Mouse (Mus musculus): ENCODE data around the gene Eps8l3. TPM values are rescaled to one million over a fixed set of nuclear protein-coding genes. Genes with fewer than 3 reads are reported as not detected.
A peak's percentile ranks its signal among the peaks of the same experiment; 100 is the strongest.
"Not testable (repeated sequence)": the region's sequence is repeated elsewhere in the genome, so short reads cannot be mapped to it uniquely, and the experiment has no call there.

Eps8l3 gene
- polyA plus RNA-seq, 1 experiment from 2014 or later = not detected

GRCm38 (mm10) chr3:107852786-107853185, 24.2 kb upstream of the Eps8l3 start:
- peaks cover 22% of the 10 kb centered on the region for H3K4me1 ChIP-seq
- H3K27me3 ChIP-seq = no peaks in the 10 kb centered on the region
- no peak overlapping the region for H3K4me3 ChIP-seq (replicated peaks)
- no peak overlapping the region for H3K4me2 ChIP-seq (replicated peaks)
- 59% methylated on average over 7 of the region's 7 CpGs for WGBS
- no peak overlapping the region for H3K9ac ChIP-seq
- H3K9me3 ChIP-seq (replicated peaks) = no peaks in the 10 kb centered on the region
- H3K27ac ChIP-seq (replicated peaks) = no peak overlapping the region
- no peaks in the 10 kb centered on the region for H3K36me3 ChIP-seq
- ATAC-seq (ENCODE audit: insufficient number of reproducible peaks, low FRiP score, low TSS enrichment, low read depth) = no peak

GRCm38 (mm10) chr3:107853232-107854181, 23.5 kb upstream of the Eps8l3 start:
- no peak overlapping the region for H3K27ac ChIP-seq (replicated peaks)
- H3K27me3 ChIP-seq = no peaks in the 10 kb centered on the region
- no peak for ATAC-seq (ENCODE audit: insufficient number of reproducible peaks, low FRiP score, low TSS enrichment, low read depth)
- no peak overlapping the region for H3K9ac ChIP-seq
- H3K4me2 ChIP-seq (replicated peaks) = no peak overlapping the region
- 78% methylated on average over 17 of the region's 17 CpGs for WGBS
- H3K9me3 ChIP-seq (replicated peaks) = no peaks in the 10 kb centered on the region
- no peak overlapping the region for H3K4me3 ChIP-seq (replicated peaks)
- no peaks in the 10 kb centered on the region for H3K36me3 ChIP-seq
- H3K4me1 ChIP-seq = peaks cover 22% of the 10 kb centered on the region

GRCm38 (mm10) chr3:107855368-107855767, 21.7 kb upstream of the Eps8l3 start:
- Histone ChIP-seq H3K27ac (replicated peaks) (no peak overlapping the region), H3K4me3 (replicated peaks) (no peak overlapping the region), H3K4me2 (replicated peaks) (no peak overlapping the region), H3K27me3 (no peaks in the 10 kb centered on the region), H3K4me1 (peaks cover 15% of the 10 kb centered on the region), H3K9me3 (replicated peaks) (no peaks in the 10 kb centered on the region), H3K9ac (no peak overlapping the region), H3K36me3 (no peaks in the 10 kb centered on the region)
- WGBS = 47% methylated on average over 13 of the region's 13 CpGs
- ATAC-seq (ENCODE audit: insufficient number of reproducible peaks, low FRiP score, low TSS enrichment, low read depth) = no peak

- no peaks in the 10 kb centered on the region for H3K9me3 ChIP-seq (replicated peaks)
- ATAC-seq (ENCODE audit: insufficient number of reproducible peaks, low FRiP score, low TSS enrichment, low read depth) = no peak
- H3K9ac ChIP-seq = no peak overlapping the region
- WGBS = 70% methylated on average over 6 of the region's 6 CpGs
- H3K4me1 ChIP-seq = peaks cover 8% of the 10 kb centered on the region; the same call in 1 of the 2 replicates
- no peaks in the 10 kb centered on the region for H3K27me3 ChIP-seq
- H3K4me3 ChIP-seq (replicated peaks) = no peak overlapping the region
- no peak overlapping the region for H3K4me2 ChIP-seq (replicated peaks)
- no peak overlapping the region for H3K27ac ChIP-seq (replicated peaks)
- H3K36me3 ChIP-seq = no peaks in the 10 kb centered on the region
These were observed 19.4 kb upstream of the Eps8l3 start for GRCm38 (mm10) chr3:107857646-107858045.

GRCm38 (mm10) chr3:107861483-107861882, 15.5 kb upstream of the Eps8l3 start:
- 72% methylated on average over 5 of the region's 5 CpGs for WGBS
- not testable (repeated sequence) for H3K9ac ChIP-seq

GRCm38 (mm10) chr3:107862471-107862870, 14.6 kb upstream of the Eps8l3 start:
- Histone ChIP-seq H3K4me3 (replicated peaks) (no peak overlapping the region), H3K4me2 (replicated peaks) (no peak overlapping the region), H3K9ac (no peak overlapping the region), H3K36me3 (no peaks in the 10 kb centered on the region), H3K9me3 (replicated peaks) (no peaks in the 10 kb centered on the region), H3K27ac (replicated peaks) (no peak overlapping the region), H3K4me1 (0 out of 2 replicates have a peak, but pooled peaks cover 10% of the 10 kb centered on the region), H3K27me3 (no peaks in the 10 kb centered on the region)
- WGBS = 77% methylated on average over 2 of the region's 2 CpGs
- ATAC-seq (ENCODE audit: insufficient number of reproducible peaks, low FRiP score, low TSS enrichment, low read depth) = no peak

More at GRCm38 (mm10) chr3:107861483-107861882, 15.5 kb upstream of the Eps8l3 start:
- ATAC-seq (ENCODE audit: insufficient number of reproducible peaks, low FRiP score, low TSS enrichment, low read depth); H3K4me3 ChIP-seq (replicated peaks); H3K4me2 ChIP-seq (replicated peaks); H3K9me3 ChIP-seq (replicated peaks); H3K27ac ChIP-seq (replicated peaks); H3K4me1 ChIP-seq; H3K36me3 ChIP-seq; H3K27me3 ChIP-seq: not testable (repeated sequence)

GRCm38 (mm10) chr3:107863471-107863870, 13.6 kb upstream of the Eps8l3 start:
- H3K27ac ChIP-seq (replicated peaks) = no peak overlapping the region
- no peak overlapping the region for H3K9ac ChIP-seq
- no peaks in the 10 kb centered on the region for H3K9me3 ChIP-seq (replicated peaks)
- H3K4me3 ChIP-seq (replicated peaks) = no peak overlapping the region
- no peaks in the 10 kb centered on the region for H3K36me3 ChIP-seq
- no peak for ATAC-seq (ENCODE audit: insufficient number of reproducible peaks, low FRiP score, low TSS enrichment, low read depth)
- WGBS = 81% methylated on average over 5 of the region's 5 CpGs
- H3K27me3 ChIP-seq = no peaks in the 10 kb centered on the region
- H3K4me1 ChIP-seq = 0 out of 2 replicates have a peak, but pooled peaks cover 10% of the 10 kb centered on the region
- H3K4me2 ChIP-seq (replicated peaks) = no peak overlapping the region

- 2% methylated on average over 2 of the region's 2 CpGs for WGBS
- ATAC-seq (ENCODE audit: insufficient number of reproducible peaks, low FRiP score, low TSS enrichment, low read depth) = peak; percentile 48; the same call in 1 of the 2 replicates
- Histone ChIP-seq H3K4me1 (0 out of 2 replicates have a peak, but pooled peaks cover 10% of the 10 kb centered on the region), H3K4me3 (replicated peaks) (no peak overlapping the region), H3K4me2 (replicated peaks) (no peak overlapping the region), H3K36me3 (no peaks in the 10 kb centered on the region), H3K27ac (replicated peaks) (no peak overlapping the region), H3K27me3 (no peaks in the 10 kb centered on the region), H3K9me3 (replicated peaks) (no peaks in the 10 kb centered on the region), H3K9ac (no peak overlapping the region)
These were observed 13.0 kb upstream of the Eps8l3 start for GRCm38 (mm10) chr3:107863898-107864603.

GRCm38 (mm10) chr3:107865364-107866091, 11.5 kb upstream of the Eps8l3 start:
- H3K36me3 ChIP-seq = no peaks in the 10 kb centered on the region
- 0 out of 2 replicates have a peak, but pooled peaks cover 10% of the 10 kb centered on the region for H3K4me1 ChIP-seq
- ATAC-seq (ENCODE audit: insufficient number of reproducible peaks, low FRiP score, low TSS enrichment, low read depth) = no peak
- 65% methylated on average over 10 of the region's 10 CpGs for WGBS
- no peak overlapping the region for H3K4me2 ChIP-seq (replicated peaks)
- H3K27ac ChIP-seq (replicated peaks) = no peak overlapping the region
- H3K4me3 ChIP-seq (replicated peaks) = no peak overlapping the region
- no peaks in the 10 kb centered on the region for H3K27me3 ChIP-seq
- H3K9ac ChIP-seq = no peak overlapping the region
- no peaks in the 10 kb centered on the region for H3K9me3 ChIP-seq (replicated peaks)

GRCm38 (mm10) chr3:107867086-107867485, 9.9 kb upstream of the Eps8l3 start:
- ATAC-seq (ENCODE audit: insufficient number of reproducible peaks, low FRiP score, low TSS enrichment, low read depth) = no peak; the same call in 1 of the 2 replicates
- 6% methylated on average over 8 of the region's 8 CpGs for WGBS
- no peaks in the 10 kb centered on the region for H3K9me3 ChIP-seq (replicated peaks)

GRCm38 (mm10) chr3:107868452-107868851, 8.6 kb upstream of the Eps8l3 start:
- Histone ChIP-seq H3K4me3 (replicated peaks) (no peak overlapping the region), H3K9me3 (replicated peaks) (no peaks in the 10 kb centered on the region), H3K4me2 (replicated peaks) (no peak overlapping the region), H3K36me3 (no peaks in the 10 kb centered on the region), H3K27ac (replicated peaks) (no peak overlapping the region), H3K27me3 (no peaks in the 10 kb centered on the region), H3K9ac (no peak overlapping the region), H3K4me1 (0 out of 2 replicates have a peak, but pooled peaks cover 9% of the 10 kb centered on the region)
- ATAC-seq (ENCODE audit: insufficient number of reproducible peaks, low FRiP score, low TSS enrichment, low read depth) = no peak
- WGBS = 88% methylated on average over 22 of the region's 22 CpGs

More at GRCm38 (mm10) chr3:107867086-107867485, 9.9 kb upstream of the Eps8l3 start:
- Histone ChIP-seq H3K4me1 (0 out of 2 replicates have a peak, but pooled peaks cover 10% of the 10 kb centered on the region), H3K4me2 (replicated peaks) (no peak overlapping the region), H3K4me3 (replicated peaks) (no peak overlapping the region), H3K27ac (replicated peaks) (no peak overlapping the region), H3K36me3 (no peaks in the 10 kb centered on the region), H3K9ac (no peak overlapping the region), H3K27me3 (no peaks in the 10 kb centered on the region)

All from embryonic facial prominence, embryonic 15.5 days (tissue).